Mouse (Mus musculus) bone marrow macrophage, adult 2 months (primary cell): ENCODE measurements around the gene Lysmd1.

Experiments used
- CTCF ChIP-seq: IDR thresholded peaks from 2 replicates; pipeline ENCODE4 v1.5.1; 2012; ENCODE audit warnings: low read depth, mild to moderate bottlenecking, low read length, moderate library complexity
- POLR2A ChIP-seq: IDR thresholded peaks from 2 replicates; pipeline ENCODE4 v1.6.1; 2012; ENCODE audit warnings: mild to moderate bottlenecking, low read depth, low read length, borderline replicate concordance

DNA sequence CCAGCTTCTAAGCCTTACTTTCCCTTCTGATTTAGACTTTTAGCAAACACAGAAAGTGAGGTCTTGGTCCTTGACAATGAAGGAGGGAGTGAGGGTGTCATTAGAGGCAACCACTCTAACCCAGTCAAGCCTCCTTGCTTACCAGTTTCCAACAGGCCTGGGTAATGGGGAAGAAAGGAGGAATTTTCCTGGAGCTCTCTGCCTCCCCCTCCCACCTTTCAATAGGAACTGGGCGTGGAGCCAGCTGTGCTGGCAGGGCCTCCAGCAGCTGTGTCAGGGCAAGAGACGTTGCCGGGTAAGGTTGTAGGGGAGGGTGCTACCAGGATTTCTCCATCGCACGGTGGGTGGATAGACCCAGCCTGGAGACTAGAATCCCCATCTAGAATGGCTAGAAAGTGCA is 8.9 kb upstream of the Lysmd1 start:
- TF ChIP-seq CTCF = no peak
- TF ChIP-seq POLR2A = no peak
